Mouse (Mus musculus): Measurements from ENCODE around the gene Tcte2.

DNA sequence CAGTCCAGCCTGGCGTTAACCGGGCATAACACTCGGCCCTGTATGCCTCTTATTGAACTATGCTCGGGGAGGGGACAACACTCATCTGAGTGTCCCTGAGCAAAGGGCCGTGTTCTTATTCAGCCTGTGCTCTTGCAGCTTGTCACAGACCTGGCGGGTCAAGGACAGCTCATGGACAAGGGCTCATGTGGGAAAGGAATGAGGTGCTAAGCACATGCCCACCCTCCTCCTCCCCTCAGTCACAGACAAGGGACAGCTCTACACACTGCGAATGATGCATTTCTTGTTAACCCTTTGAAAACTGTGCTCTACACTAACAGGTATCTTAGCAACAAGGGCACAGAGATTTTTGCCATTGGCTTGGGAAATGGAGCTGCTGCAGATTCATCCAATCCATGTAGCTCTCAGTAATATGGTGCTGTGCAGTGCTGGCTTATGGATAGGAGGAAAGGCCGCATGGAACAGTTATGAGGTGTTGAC lies 25.8 kb downstream of the Tcte2 start:
- no peak for TF ChIP-seq POLR2AphosphoS2 (IDR thresholded peaks at IDR 0.05; ENCODE audit: insufficient read length, low read depth)
- TF ChIP-seq MAX (IDR thresholded peaks at IDR 0.05; ENCODE audit: low read depth), result no peak
- no peak for TF ChIP-seq POLR2A (IDR thresholded peaks at IDR 0.05; ENCODE audit: insufficient read length, low read depth)
- no peak for TF ChIP-seq CEBPB (IDR thresholded peaks at IDR 0.05; ENCODE audit: insufficient read depth, poor library complexity, severe bottlenecking)
- TF ChIP-seq USF1 (IDR thresholded peaks at IDR 0.05; ENCODE audit: low read depth), result no peak
- TF ChIP-seq TCF12 (IDR thresholded peaks at IDR 0.05; ENCODE audit: insufficient read depth, poor library complexity, severe bottlenecking), result no peak
- TF ChIP-seq MYOD1 (IDR thresholded peaks at IDR 0.05; ENCODE audit: control insufficient read depth in 1 of 3, insufficient read length in 2 of 3, low read depth in 2 of 3), result no peak
- TF ChIP-seq TCF3 (IDR thresholded peaks at IDR 0.05; ENCODE audit: insufficient read length, low read depth), result no peak
- TF ChIP-seq MYOG (IDR thresholded peaks at IDR 0.05; ENCODE audit: control insufficient read depth in 1 of 3, insufficient read depth in 1 of 3, insufficient read length in 2 of 3, low read depth in 2 of 3), result no peak
- TF ChIP-seq E2F4 (IDR thresholded peaks at IDR 0.05; ENCODE audit: insufficient read depth), result no peak
